Mouse (Mus musculus) spleen, adult 2 months (tissue): ENCODE measurements around the gene Odf3b. TPM values are rescaled to one million over a fixed set of nuclear protein-coding genes. Genes with fewer than 3 reads are reported as not detected.
A peak's percentile ranks its signal among the peaks of the same experiment; 100 is the strongest.

ENCODE experiments used
- DNase-seq, 2 experiments: peaks; one replicate each; pipeline versions ENCODE4 v3.0.0 to v3.0.0-alpha.2; 2012 to 2021; ENCODE audit warnings: low spot score in 2 of 2, low read depth in 1 of 2
- H3K27ac ChIP-seq: fragments of 200-500 bp; 2 replicates; pipeline ENCODE4 v1.5.1; 2012; ENCODE audit warnings: low read length, inconsistent platforms; ENCODE audit not compliant: insufficient read depth
- H3K27me3 ChIP-seq: fragments of 200-500 bp; 2 replicates; pipeline ENCODE4 v1.6.1; 2012; ENCODE audit warnings: mild to moderate bottlenecking, moderate library complexity, low read length, inconsistent platforms; ENCODE audit not compliant: control insufficient read depth, insufficient read depth
- H3K36me3 ChIP-seq: fragments of 200-500 bp; 2 replicates; pipeline ENCODE4 v1.6.1; 2012; ENCODE audit warnings: mild to moderate bottlenecking, low read length, inconsistent platforms; ENCODE audit not compliant: control insufficient read depth, insufficient read depth
- H3K4me1 ChIP-seq: fragments of 200-500 bp; 2 replicates; pipeline ENCODE4 v1.6.1; 2011; ENCODE audit warnings: inconsistent platforms; ENCODE audit not compliant: control insufficient read depth, insufficient read depth, insufficient read length
- H3K4me3 ChIP-seq: fragments of 200-500 bp; 2 replicates; pipeline ENCODE4 v1.5.1; 2011; ENCODE audit warnings: mild to moderate bottlenecking, inconsistent platforms; ENCODE audit not compliant: insufficient read depth, insufficient read length; ENCODE audit errors: extremely low read depth
- CTCF ChIP-seq: fragments of 200-500 bp; IDR thresholded peaks from 2 replicates; pipeline ENCODE4 v1.5.1; 2011; ENCODE audit warnings: mild to moderate bottlenecking, inconsistent platforms; ENCODE audit not compliant: insufficient read depth, insufficient read length, insufficient replicate concordance; ENCODE audit errors: extremely low read depth
- POLR2A ChIP-seq: fragments of 200-500 bp; IDR thresholded peaks from 2 replicates; pipeline ENCODE4 v1.6.1; 2011; ENCODE audit warnings: low read depth, low read length, inconsistent platforms
- WGBS: fragments of 180-500 bp; shearing (Covaris S2); methylation state at CpG from one replicate; pipeline ENCODE4 v1.1.7; 2018; 5-methylcytosine and 5-hydroxymethylcytosine counted together
- polyA plus RNA-seq: library from polyadenylated mRNA; depleted of rRNA; stranded (reverse); fragments of >200 nt; gene quantifications from 2 replicates; pipeline ENCODE4 v1.2.3, GENCODE M21; 2012; rRNA removed

The Odf3b gene
- 1.5 and 1.6 TPM in 2 replicates for polyA plus RNA-seq

DNA sequence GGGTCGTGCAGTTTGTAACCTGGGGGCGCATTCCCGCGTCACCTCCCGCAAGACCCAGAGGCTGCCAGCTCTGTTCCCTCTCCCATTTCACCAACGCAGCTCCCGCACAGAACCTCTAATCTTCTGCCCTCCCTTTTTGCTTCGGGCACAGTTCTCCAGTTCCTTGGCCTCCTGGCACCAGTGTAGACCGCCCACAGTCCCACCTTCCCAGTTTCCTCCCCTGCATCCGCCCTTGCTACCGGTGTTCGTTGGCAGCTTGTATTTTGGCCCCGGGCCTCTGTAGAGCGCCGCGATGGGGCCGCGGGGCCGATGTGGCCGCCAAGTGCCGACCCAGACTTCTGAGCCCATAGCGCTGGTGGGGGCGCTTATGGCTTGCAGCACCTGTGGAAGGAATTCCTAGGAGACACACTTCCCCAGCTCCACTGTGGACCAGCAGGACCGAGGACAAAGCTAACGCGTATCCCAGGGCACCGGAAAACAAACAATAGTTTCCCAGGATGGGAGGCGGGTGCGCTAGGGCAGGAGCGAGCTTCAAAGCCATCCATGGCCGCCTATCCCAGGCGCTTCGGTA lies at the start of gene Odf3b:
Gene Odf3b (minus strand): TSS at position 452 of the 571 bp plus-strand sequence.
- 3% methylated on average over 33 of the region's 33 CpGs for WGBS
- Histone ChIP-seq H3K36me3 (no peaks in the 10 kb centered on the region), H3K27ac (no peak within 1 kb of the TSS), H3K4me3 (peak within 1 kb of the TSS; percentile 24; the same call in 1 of the 2 replicates), H3K27me3 (peaks cover 9% of the 10 kb centered on the region), H3K4me1 (peaks cover 6% of the 10 kb centered on the region)
- no peak for DNase-seq
- TF ChIP-seq CTCF (no peak), POLR2A (no peak)

DNA sequence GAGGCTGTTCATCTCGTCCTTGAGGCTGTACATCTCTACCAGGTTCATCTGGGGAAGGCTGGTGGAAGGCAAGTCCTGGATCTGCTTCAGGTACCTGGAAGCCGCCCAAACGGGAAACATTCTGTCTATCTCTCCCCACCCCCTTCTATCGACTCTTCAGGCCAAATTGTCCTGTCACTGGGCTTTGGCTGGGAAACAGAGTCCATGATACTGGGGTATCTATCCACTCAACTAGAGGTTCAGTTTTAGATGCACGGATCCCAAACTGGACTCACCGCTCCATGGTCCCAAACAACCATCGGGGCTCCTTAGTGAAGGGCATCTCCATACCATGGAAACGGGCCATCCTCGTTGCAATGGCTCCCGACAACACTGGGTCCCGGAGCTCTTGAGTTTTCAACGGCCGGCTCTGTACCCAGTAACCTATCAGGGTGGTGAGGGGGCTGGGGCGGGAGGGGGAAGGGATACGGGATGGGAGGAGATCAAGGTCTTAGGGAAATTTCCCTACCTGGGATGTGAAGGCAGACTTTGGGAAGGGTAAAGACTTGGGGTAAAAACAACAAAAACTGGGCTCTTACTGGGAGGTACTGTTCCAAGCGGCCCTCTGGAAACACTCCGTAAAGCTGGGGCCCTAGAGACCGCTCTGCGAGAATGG lies 49.2 kb upstream of the Odf3b start:
- no peak overlapping the region for H3K27ac ChIP-seq
- DNase-seq = no peak

DNA sequence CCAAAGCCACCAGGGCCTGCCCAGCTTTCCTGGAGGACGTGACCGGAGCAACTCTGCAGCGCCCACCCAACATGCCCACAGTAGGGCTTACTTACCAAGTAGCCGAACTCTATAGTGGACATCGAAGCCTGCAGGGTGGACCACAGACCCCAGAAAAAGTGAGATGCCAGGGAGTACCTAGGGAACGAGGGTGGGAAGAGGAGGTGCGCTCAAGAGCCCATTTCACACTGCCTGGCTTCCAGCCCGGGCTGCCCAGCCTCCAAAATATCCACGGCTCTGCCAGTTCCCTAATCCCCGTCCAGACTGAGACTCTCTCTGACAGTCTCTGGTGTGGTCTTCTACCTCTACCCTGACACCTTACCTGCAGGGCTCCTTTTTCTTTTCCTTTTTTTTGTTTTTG lies 47.6 kb upstream of the Odf3b start:
- WGBS = 96% methylated on average over 10 of the region's 10 CpGs
- Histone ChIP-seq H3K27me3 (no peaks in the 10 kb centered on the region), H3K27ac (no peak overlapping the region), H3K36me3 (peaks cover 14% of the 10 kb centered on the region), H3K4me1 (peaks cover 7% of the 10 kb centered on the region), H3K4me3 (no peak overlapping the region)
- no peak for TF ChIP-seq POLR2A
- no peak for TF ChIP-seq CTCF
- DNase-seq = no peak

More for the DNA sequence above, 49.2 kb upstream of the Odf3b start:
- no peak for TF ChIP-seq POLR2A
- TF ChIP-seq CTCF = no peak
- Histone ChIP-seq H3K4me1 (peaks cover 7% of the 10 kb centered on the region), H3K27me3 (no peaks in the 10 kb centered on the region), H3K36me3 (peaks cover 14% of the 10 kb centered on the region), H3K4me3 (peak overlapping the region; percentile 94; the same call in 1 of the 2 replicates)
- 95% methylated on average over 19 of the region's 19 CpGs for WGBS

DNA sequence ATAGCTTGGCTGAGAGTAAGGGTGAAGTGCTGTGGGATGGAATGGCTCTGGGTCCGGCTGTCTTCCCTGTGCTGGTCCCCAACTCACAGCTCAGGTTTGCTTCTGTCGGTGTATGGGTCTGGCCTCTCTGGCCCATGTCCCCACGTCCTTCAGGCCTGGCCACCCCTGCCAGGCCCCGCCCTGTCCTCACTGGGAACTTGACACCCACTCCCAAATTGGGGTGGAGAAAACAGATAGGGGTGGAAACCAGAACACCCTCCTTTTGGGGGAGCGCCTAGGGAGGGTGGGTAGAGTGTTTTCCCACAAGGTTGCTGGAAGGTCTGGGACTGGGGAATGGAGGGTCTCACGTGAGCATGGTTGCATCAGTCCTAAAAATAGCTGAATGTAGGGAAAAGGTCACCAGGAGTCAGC lies 46.6 kb upstream of the Odf3b start, which contains the start of gene Cpt1b:
Gene Cpt1b (minus strand): TSS at position 153 of the 411 bp plus-strand sequence.
- TF ChIP-seq POLR2A (no peak), CTCF (no peak)
- no peaks in the 10 kb centered on the region for H3K27me3 ChIP-seq
- H3K4me1 ChIP-seq = peaks cover 5% of the 10 kb centered on the region
- H3K4me3 ChIP-seq = no peak within 1 kb of the TSS
- WGBS = 86% methylated on average over 6 of the region's 6 CpGs
- H3K27ac ChIP-seq = no peak within 1 kb of the TSS
- peaks cover 14% of the 10 kb centered on the region for H3K36me3 ChIP-seq
- no peak for DNase-seq

- Histone ChIP-seq H3K4me1 (peaks cover 5% of the 10 kb centered on the region), H3K4me3 (no peak overlapping the region), H3K36me3 (peaks cover 18% of the 10 kb centered on the region), H3K27me3 (no peaks in the 10 kb centered on the region), H3K27ac (no peak overlapping the region)
- DNase-seq = no peak
- TF ChIP-seq CTCF (no peak), POLR2A (no peak)
- WGBS = 93% methylated on average over 8 of the region's 8 CpGs
Observed at GRCm38 (mm10) chr15:89424621-89425020, 45.5 kb upstream of the Odf3b start.

DNA sequence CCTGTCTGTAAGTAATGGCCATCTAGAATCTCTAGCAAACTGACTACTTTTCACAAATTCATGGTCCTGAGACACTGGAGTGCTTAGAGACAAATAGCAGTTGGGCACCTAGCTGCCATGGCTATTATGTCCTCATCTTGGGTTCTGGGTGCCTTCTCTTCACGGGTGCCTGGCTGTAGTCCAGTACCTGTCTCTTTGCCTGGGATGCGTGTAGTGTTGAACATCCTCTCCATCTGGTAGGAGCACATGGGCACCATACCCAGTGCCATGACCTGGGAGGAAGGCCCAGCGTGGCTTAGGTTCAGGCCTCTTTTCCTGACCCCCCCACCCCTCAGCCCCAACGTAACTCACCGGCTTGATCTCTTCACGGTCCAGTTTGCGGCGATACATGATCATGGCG lies 42.9 kb upstream of the Odf3b start:
- 94% methylated on average over 9 of the region's 9 CpGs for WGBS
- H3K36me3 ChIP-seq = peaks cover 19% of the 10 kb centered on the region
- DNase-seq = no peak
- no peak for TF ChIP-seq CTCF
- TF ChIP-seq POLR2A = no peak
- H3K4me3 ChIP-seq = no peak overlapping the region
- no peaks in the 10 kb centered on the region for H3K27me3 ChIP-seq
- no peaks in the 10 kb centered on the region for H3K4me1 ChIP-seq
- H3K27ac ChIP-seq = no peak overlapping the region

DNA sequence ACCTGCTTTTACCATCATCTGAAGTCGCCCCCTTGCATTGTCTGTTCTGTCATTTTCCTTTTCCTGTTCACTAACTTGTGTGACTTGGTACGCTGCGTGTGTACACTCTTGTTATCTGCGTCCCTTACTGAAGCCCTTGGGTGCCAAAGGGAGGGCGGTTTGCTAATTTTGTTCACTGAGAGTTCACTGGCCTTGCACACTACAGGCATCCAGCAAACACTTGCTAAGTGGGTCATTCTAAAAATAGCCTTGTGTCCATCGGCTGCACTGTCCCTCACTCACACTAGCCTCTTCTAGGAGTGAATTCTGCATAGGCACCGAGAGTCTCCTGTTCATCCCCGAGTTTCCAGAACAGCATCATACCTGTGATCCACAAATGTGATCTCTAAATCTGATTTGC lies 36.2 kb upstream of the Odf3b start:
- peaks cover 11% of the 10 kb centered on the region for H3K36me3 ChIP-seq
- WGBS = 83% methylated on average over 8 of the region's 8 CpGs
- no peak overlapping the region for H3K4me3 ChIP-seq
- no peak overlapping the region for H3K27ac ChIP-seq
- TF ChIP-seq CTCF (no peak), POLR2A (no peak)
- no peaks in the 10 kb centered on the region for H3K4me1 ChIP-seq
- no peaks in the 10 kb centered on the region for H3K27me3 ChIP-seq
- DNase-seq = no peak
